Mouse (Mus musculus) adrenal gland (tissue): ENCODE results near the gene Rhot1.

Experiments used
- intact Hi-C: fragments of 180-260 bp; cut with DNase I; formaldehyde crosslinking; loops from one replicate; pipeline ENCODE4 v1.15.1; 2025

Gene Rhot1

GRCm38 (mm10) chr11:80315743-80316639 is 107.2 kb downstream of the Rhot1 start:
- intact Hi-C loops, result no loop called here
